Mouse (Mus musculus): ENCODE results near the gene Olfr530. TPM values are rescaled to one million over a fixed set of nuclear protein-coding genes. Genes with fewer than 3 reads are reported as not detected.

The Olfr530 gene
- polyA plus RNA-seq, 1 experiment from 2014 or later, result not detected

Other genes with a start within 250 kb of the Olfr530 start
- gene Mtg1, start 238.8 kb downstream of the Olfr530 start, polyA plus RNA-seq (2014; fragmentation: Nextera tagmentation; extraction: Ambion mirVana), result 21.4 and 31.2 TPM in 2 replicates
- gene Sprn, start 221.5 kb downstream of the Olfr530 start, polyA plus RNA-seq (2014; fragmentation: Nextera tagmentation; extraction: Ambion mirVana), result 0.59 and 0.89 TPM in 2 replicates
- gene Olfr522, start 211.6 kb downstream of the Olfr530 start, polyA plus RNA-seq (2014; fragmentation: Nextera tagmentation; extraction: Ambion mirVana), result not detected in 2 replicates
- not detected in 2 replicates for gene Olfr523, start 203.1 kb downstream of the Olfr530 start, polyA plus RNA-seq (2014; fragmentation: Nextera tagmentation; extraction: Ambion mirVana)
- not detected in 2 replicates for gene Olfr524, start 170.4 kb downstream of the Olfr530 start, polyA plus RNA-seq (2014; fragmentation: Nextera tagmentation; extraction: Ambion mirVana)
- not detected in 2 replicates for gene Cd163l1, start 158.1 kb downstream of the Olfr530 start, polyA plus RNA-seq (2014; fragmentation: Nextera tagmentation; extraction: Ambion mirVana)
- gene 5830411N06Rik, start 129.0 kb downstream of the Olfr530 start, polyA plus RNA-seq (2014; fragmentation: Nextera tagmentation; extraction: Ambion mirVana), result not detected in 2 replicates
- gene Olfr525, start 55.5 kb downstream of the Olfr530 start, polyA plus RNA-seq (2014; fragmentation: Nextera tagmentation; extraction: Ambion mirVana), result not detected in 2 replicates
- gene Olfr527, start 42.3 kb downstream of the Olfr530 start, polyA plus RNA-seq (2014; fragmentation: Nextera tagmentation; extraction: Ambion mirVana), result not detected in 2 replicates
- gene Olfr60, start 14.7 kb downstream of the Olfr530 start, polyA plus RNA-seq (2014; fragmentation: Nextera tagmentation; extraction: Ambion mirVana), result not detected in 2 replicates
- gene Olfr531, start 26.6 kb upstream of the Olfr530 start, polyA plus RNA-seq (2014; fragmentation: Nextera tagmentation; extraction: Ambion mirVana), result not detected in 2 replicates
- not detected in 2 replicates for gene Olfr532, start 45.3 kb upstream of the Olfr530 start, polyA plus RNA-seq (2014; fragmentation: Nextera tagmentation; extraction: Ambion mirVana)
- gene Olfr533, start 87.0 kb upstream of the Olfr530 start, polyA plus RNA-seq (2014; fragmentation: Nextera tagmentation; extraction: Ambion mirVana), result not detected in 2 replicates
- gene Olfr535, start 107.9 kb upstream of the Olfr530 start, polyA plus RNA-seq (2014; fragmentation: Nextera tagmentation; extraction: Ambion mirVana), result not detected in 2 replicates
- gene Olfr536, start 131.1 kb upstream of the Olfr530 start, polyA plus RNA-seq (2014; fragmentation: Nextera tagmentation; extraction: Ambion mirVana), result not detected in 2 replicates
- not detected in 2 replicates for gene Olfr538, start 191.6 kb upstream of the Olfr530 start, polyA plus RNA-seq (2014; fragmentation: Nextera tagmentation; extraction: Ambion mirVana)
- 0.04 TPM in 1 of 2 replicates, not detected in the other for gene Olfr46, start 224.9 kb upstream of the Olfr530 start, polyA plus RNA-seq (2014; fragmentation: Nextera tagmentation; extraction: Ambion mirVana)

Data from midbrain, embryonic 11.5 days (tissue).